Mouse (Mus musculus): ENCODE measurements around the gene Tmem30a. TPM values are rescaled to one million over a fixed set of nuclear protein-coding genes. Genes with fewer than 3 reads are reported as not detected.
A peak's percentile ranks its signal among the peaks of the same experiment; 100 is the strongest.

Tmem30a gene
- total RNA-seq, 2 experiments from 2014 or later, result 84.0 to 91.0 TPM

GRCm38 (mm10) chr9:79796461-79797135 lies 3.3 kb upstream of the Tmem30a start:
- DNase-seq, result no peak

GRCm38 (mm10) chr9:79795076-79795475 lies 1.8 kb upstream of the Tmem30a start:
- no peak for DNase-seq

GRCm38 (mm10) chr9:79785794-79786085 lies 7.6 kb downstream of the Tmem30a start:
- DNase-seq, result no peak

- DNase-seq, result no peak
These were observed 8.1 kb downstream of the Tmem30a start for GRCm38 (mm10) chr9:79784934-79785793.

- no peak for DNase-seq
These were observed 8.9 kb downstream of the Tmem30a start for GRCm38 (mm10) chr9:79784439-79784838.

GRCm38 (mm10) chr9:79779354-79779753 lies 14.0 kb downstream of the Tmem30a start:
- DNase-seq, result no peak

- DNase-seq, result no peak
These were observed 26.2 kb downstream of the Tmem30a start for GRCm38 (mm10) chr9:79766991-79767545.

GRCm38 (mm10) chr9:79765329-79765728 lies 28.0 kb downstream of the Tmem30a start:
- no peak for DNase-seq

- DNase-seq, result no peak
These were observed 30.8 kb downstream of the Tmem30a start for GRCm38 (mm10) chr9:79762519-79762918.

GRCm38 (mm10) chr9:79760076-79760475 lies 33.2 kb downstream of the Tmem30a start:
- DNase-seq, result peak; percentile 10

- DNase-seq, result peak; percentile 97
These were observed 33.8 kb downstream of the Tmem30a start, which contains the start of gene Cox7a2 for GRCm38 (mm10) chr9:79759385-79760005. Gene Cox7a2, minus strand, starts transcription at chr9:79759878.

- no peak for DNase-seq
These were observed 38.0 kb downstream of the Tmem30a start for GRCm38 (mm10) chr9:79755311-79755710.

- no peak for DNase-seq
These were observed 41.5 kb downstream of the Tmem30a start for GRCm38 (mm10) chr9:79751846-79752245.

GRCm38 (mm10) chr9:79750709-79751108 lies 42.6 kb downstream of the Tmem30a start:
- DNase-seq, result no peak

GRCm38 (mm10) chr9:79745036-79745435 lies 48.3 kb downstream of the Tmem30a start:
- no peak for DNase-seq

GRCm38 (mm10) chr9:79735608-79736007 lies 57.7 kb downstream of the Tmem30a start:
- DNase-seq, result no peak

- DNase-seq, result peak; percentile 51
These were observed 63.0 kb downstream of the Tmem30a start for GRCm38 (mm10) chr9:79730301-79730700.

GRCm38 (mm10) chr9:79723090-79723489 lies 70.2 kb downstream of the Tmem30a start:
- DNase-seq, result peak; percentile 36

- peak; percentile 75 for DNase-seq
These were observed 72.3 kb downstream of the Tmem30a start for GRCm38 (mm10) chr9:79721056-79721455.

- no peak for DNase-seq
These were observed 73.2 kb downstream of the Tmem30a start for GRCm38 (mm10) chr9:79720143-79720542.

GRCm38 (mm10) chr9:79719451-79719850 lies 73.9 kb downstream of the Tmem30a start:
- peak; percentile 46 for DNase-seq
